Mouse (Mus musculus): ENCODE data around the gene Zdbf2.
A peak's percentile ranks its signal among the peaks of the same experiment; 100 is the strongest.

GRCm38 (mm10) chr1:63272741-63273338, at the start of gene Zdbf2:
- TF ChIP-seq CTCF (IDR thresholded peaks at IDR 0.05; ENCODE audit: borderline replicate concordance, extremely low read depth, insufficient read depth, insufficient read length) (no peak), POLR2A (IDR thresholded peaks at IDR 0.05; ENCODE audit: borderline replicate concordance, extremely low read depth, insufficient read depth, insufficient read length, poor library complexity, severe bottlenecking) (peak; percentile 88)

Measured in brain, embryonic 14.5 days (tissue).